Mouse (Mus musculus) intestine, embryonic 15.5 days (tissue): Measurements from ENCODE around the gene Atp6v0a4. TPM values are rescaled to one million over a fixed set of nuclear protein-coding genes. Genes with fewer than 3 reads are reported as not detected.

ENCODE experiments used
- ATAC-seq: fragments of 200-750 bp; cut with Nextera tagmentation; 2 replicates; pipeline ENCODE4 v1.8.0; 2017; ENCODE audit warnings: moderate TSS enrichment, moderate library complexity
- H3K27ac ChIP-seq: fragments of 300-500 bp; sonication (generic); 2 replicates; pipeline ENCODE4 v1.5.1; 2015; ENCODE audit warnings: mild to moderate bottlenecking, inconsistent platforms
- H3K27me3 ChIP-seq: fragments of 300-500 bp; sonication (generic); replicated peaks from 2 replicates; pipeline ENCODE4 v1.6.1; 2015; ENCODE audit warnings: inconsistent platforms
- H3K36me3 ChIP-seq: fragments of 300-500 bp; sonication (generic); 2 replicates; pipeline ENCODE4 v1.6.1; 2015; ENCODE audit warnings: inconsistent platforms
- H3K4me1 ChIP-seq: fragments of 300-500 bp; sonication (generic); replicated peaks from 2 replicates; pipeline ENCODE4 v1.6.1; 2015; ENCODE audit warnings: inconsistent platforms
- H3K4me2 ChIP-seq: fragments of 300-500 bp; sonication (generic); replicated peaks from 2 replicates; pipeline ENCODE4 v1.6.1; 2015; ENCODE audit warnings: mild to moderate bottlenecking, inconsistent platforms
- H3K4me3 ChIP-seq: fragments of 300-500 bp; sonication (generic); replicated peaks from 2 replicates; pipeline ENCODE4 v1.5.1; 2015; ENCODE audit warnings: inconsistent platforms
- H3K9ac ChIP-seq: fragments of 300-500 bp; sonication (generic); 2 replicates; pipeline ENCODE4 v1.6.1; 2015; ENCODE audit warnings: inconsistent platforms
- H3K9me3 ChIP-seq: fragments of 300-500 bp; sonication (generic); 2 replicates; pipeline ENCODE4 v1.6.1; 2016; ENCODE audit warnings: inconsistent platforms
- WGBS: fragments of 180-500 bp; shearing (Covaris S2); methylation state at CpG from one replicate; pipeline ENCODE4 v1.1.7; 2015; 5-methylcytosine and 5-hydroxymethylcytosine counted together
- polyA plus RNA-seq: library from polyadenylated mRNA; unstranded; fragments of >200 nt; fragmentation: Nextera tagmentation; extraction: Ambion mirVana; gene quantifications from 2 replicates; pipeline ENCODE4 v1.2.1, GENCODE M21; 2015

The Atp6v0a4 gene
- polyA plus RNA-seq = 3.9 and 4.0 TPM in 2 replicates

DNA sequence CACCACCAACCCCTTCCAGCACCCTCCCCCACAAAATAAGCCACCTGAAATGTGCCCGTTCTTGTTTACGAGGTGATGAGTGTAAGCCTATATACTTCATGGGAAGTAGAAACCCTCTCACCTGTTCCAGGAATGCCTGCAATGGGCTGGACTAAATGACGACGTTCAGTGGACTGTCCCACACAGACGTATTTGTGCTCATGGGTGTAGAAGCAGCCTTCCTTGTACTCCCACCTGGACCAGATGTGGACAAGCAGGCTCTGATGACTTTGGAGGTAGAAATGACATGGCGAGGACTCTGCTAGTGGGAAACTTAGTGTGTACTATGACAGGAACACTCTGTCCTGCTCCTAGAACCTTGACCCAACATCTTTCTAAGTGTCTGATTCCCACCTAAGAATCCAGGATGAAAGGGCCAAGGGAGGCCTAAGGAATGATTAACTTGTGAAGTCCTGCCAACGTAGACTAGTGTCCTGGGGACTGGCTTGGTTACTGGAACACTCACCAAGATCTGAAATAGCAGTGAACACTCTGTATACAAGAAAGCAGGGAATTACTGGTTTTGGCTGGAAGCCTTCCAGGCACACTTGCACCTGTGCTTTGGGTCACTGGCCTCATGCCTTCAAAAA, at the start of gene Atp6v0a4:
Gene Atp6v0a4 (minus strand): TSS at position 380 of the 629 bp plus-strand sequence.
- no peak within 1 kb of the TSS for H3K4me3 ChIP-seq
- no peak within 1 kb of the TSS for H3K9ac ChIP-seq
- H3K27ac ChIP-seq = no peak within 1 kb of the TSS
- ATAC-seq = no peak
- H3K4me2 ChIP-seq = no peak within 1 kb of the TSS
- no peaks in the 10 kb centered on the region for H3K4me1 ChIP-seq
- H3K36me3 ChIP-seq = no peaks in the 10 kb centered on the region
- H3K9me3 ChIP-seq = no peaks in the 10 kb centered on the region
- 81% methylated on average over 7 of the region's 7 CpGs for WGBS
- no peaks in the 10 kb centered on the region for H3K27me3 ChIP-seq

DNA sequence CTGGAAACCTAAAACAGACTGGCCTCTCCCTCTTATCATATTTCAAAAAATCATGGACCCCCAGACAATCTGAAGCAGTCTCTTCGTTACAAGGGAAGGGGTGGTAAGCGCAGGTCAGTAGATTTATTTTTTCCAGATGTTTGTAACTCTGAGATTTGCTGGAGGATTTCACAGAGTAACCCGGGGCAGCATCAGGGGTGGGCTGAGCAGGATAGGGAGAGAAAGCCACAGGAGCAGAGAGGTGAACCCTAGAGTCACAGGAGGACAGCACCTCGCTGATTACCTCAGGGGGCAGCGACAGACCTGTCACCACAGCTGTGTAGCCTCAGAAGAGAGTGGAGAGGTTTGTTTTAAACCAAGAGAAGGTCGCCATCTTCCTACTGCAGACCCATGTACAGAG, 41.0 kb upstream of the Atp6v0a4 start:
- Histone ChIP-seq H3K4me3 (no peak overlapping the region), H3K4me2 (no peak overlapping the region), H3K9ac (no peak overlapping the region), H3K27ac (no peak overlapping the region), H3K4me1 (peaks cover 2% of the 10 kb centered on the region; the same call in 1 of the 2 replicates), H3K36me3 (0 out of 2 replicates have a peak, but pooled peaks cover 5% of the 10 kb centered on the region), H3K9me3 (no peaks in the 10 kb centered on the region), H3K27me3 (no peaks in the 10 kb centered on the region)
- ATAC-seq = no peak
- 61% methylated on average over 6 of the region's 6 CpGs for WGBS

DNA sequence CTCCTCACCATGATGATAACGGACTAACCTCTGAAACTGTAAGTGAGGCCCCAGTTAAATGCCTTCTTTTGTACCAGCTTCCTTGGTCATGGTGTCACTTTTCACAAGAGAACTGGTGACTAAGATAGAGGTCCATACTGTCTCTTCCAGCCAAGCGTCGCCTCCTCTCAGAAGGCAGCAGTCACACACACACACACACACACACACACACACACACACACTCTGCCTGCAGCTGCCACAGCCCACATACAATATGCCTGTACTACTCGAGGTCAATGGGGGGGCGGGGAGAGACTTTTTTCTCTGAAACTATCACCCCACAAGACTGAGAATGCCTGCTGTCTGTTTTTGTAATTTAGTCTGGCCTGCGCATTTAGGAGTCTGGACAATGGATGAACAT, 40.3 kb upstream of the Atp6v0a4 start:
- Histone ChIP-seq H3K27me3 (no peaks in the 10 kb centered on the region), H3K9me3 (no peaks in the 10 kb centered on the region), H3K4me3 (no peak overlapping the region), H3K4me2 (no peak overlapping the region), H3K36me3 (0 out of 2 replicates have a peak, but pooled peaks cover 5% of the 10 kb centered on the region), H3K27ac (no peak overlapping the region), H3K9ac (no peak overlapping the region), H3K4me1 (peaks cover 3% of the 10 kb centered on the region; the same call in 1 of the 2 replicates)
- ATAC-seq = no peak
- WGBS = 87% methylated on average over 6 of the region's 6 CpGs

DNA sequence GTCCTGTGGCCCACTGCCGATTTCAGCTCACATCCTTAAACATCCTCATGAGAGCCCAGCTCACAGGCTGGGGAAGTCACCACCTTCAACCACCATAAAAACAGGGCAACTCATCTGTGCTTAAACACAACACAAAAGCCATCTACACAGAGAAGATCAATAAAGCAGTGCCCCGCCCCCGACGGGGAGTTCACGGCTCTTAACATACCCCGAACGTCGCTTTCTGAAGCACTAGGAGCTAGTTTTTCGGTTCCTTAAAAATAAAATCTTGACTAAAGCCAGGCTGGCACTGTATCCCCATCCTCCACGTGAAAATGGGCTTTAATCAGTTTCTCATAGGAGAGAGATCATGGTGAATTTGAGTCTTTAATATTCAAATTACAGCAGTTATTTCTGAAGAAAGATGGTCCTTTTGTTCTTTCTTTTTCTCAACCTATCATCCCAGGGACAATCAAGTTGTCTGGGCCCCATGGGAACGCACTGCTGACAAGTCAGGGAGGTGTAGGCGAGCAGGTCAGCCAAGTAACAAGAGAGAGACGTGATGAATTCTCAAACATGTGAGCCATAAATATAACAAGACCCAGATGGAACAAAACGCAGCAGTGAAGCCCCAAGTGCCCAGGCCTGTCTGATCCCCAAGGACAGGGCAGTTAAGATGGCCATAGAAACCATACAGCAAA, 38.6 kb upstream of the Atp6v0a4 start:
- 62% methylated on average over 14 of the region's 14 CpGs for WGBS
- H3K4me1 ChIP-seq = peaks cover 3% of the 10 kb centered on the region; the same call in 1 of the 2 replicates
- ATAC-seq = no peak
- H3K27me3 ChIP-seq = no peaks in the 10 kb centered on the region
- H3K27ac ChIP-seq = no peak overlapping the region
- no peak overlapping the region for H3K4me2 ChIP-seq
- no peaks in the 10 kb centered on the region for H3K9me3 ChIP-seq
- H3K4me3 ChIP-seq = no peak overlapping the region
- H3K9ac ChIP-seq = no peak overlapping the region
- no peaks in the 10 kb centered on the region for H3K36me3 ChIP-seq

DNA sequence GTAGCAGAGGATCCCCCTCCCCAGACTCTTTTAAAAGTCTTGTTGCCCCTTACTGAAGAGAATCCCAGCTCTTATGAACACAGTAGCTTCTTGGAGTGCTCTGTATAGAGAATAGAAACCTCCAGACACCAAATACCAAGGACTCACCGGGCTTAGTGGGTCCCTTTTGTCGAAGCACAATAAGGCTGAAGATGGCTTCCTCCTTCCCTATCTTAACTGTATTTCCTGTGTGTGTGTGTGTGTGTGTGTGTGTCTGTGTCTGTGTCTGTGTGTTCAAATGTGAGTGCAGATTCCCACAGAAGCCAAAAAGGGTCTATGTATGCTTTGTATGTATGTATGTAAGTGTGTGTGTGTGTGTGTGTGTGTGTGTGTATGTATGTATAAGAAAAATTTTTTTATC, 36.2 kb upstream of the Atp6v0a4 start:
- Histone ChIP-seq H3K36me3 (no peaks in the 10 kb centered on the region), H3K9me3 (no peaks in the 10 kb centered on the region), H3K4me3 (no peak overlapping the region), H3K4me1 (peaks cover 3% of the 10 kb centered on the region; the same call in 1 of the 2 replicates), H3K27ac (0 out of 2 replicates have a peak overlapping the region, but pooled peaks have one; percentile 32), H3K9ac (no peak overlapping the region), H3K4me2 (no peak overlapping the region), H3K27me3 (no peaks in the 10 kb centered on the region)
- ATAC-seq = 0 out of 2 replicates have a peak, but pooled peaks have one; percentile 19
- 64% methylated on average over 2 of the region's 2 CpGs for WGBS

DNA sequence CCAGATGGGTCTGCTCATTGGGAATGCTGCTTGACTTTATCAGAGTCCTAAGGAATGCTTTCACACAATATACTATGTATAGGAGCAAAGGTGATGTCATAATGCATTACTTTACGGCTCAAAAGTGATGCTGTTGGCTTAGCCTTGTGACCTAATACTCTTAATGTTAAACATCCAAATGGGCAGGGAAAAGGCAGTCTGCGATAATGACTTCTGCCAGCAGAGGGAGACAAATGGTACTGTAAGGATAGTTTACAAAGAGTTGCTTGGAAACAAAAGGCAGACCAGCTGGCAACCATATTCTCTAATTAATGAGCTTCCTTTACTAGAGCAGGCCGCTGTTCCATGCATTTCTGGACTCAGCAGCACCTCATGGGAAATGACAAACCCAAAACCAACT, 35.7 kb upstream of the Atp6v0a4 start:
- WGBS = 9% methylated on average over 3 of the region's 3 CpGs
- Histone ChIP-seq H3K9ac (no peak overlapping the region), H3K4me1 (peaks cover 3% of the 10 kb centered on the region; the same call in 1 of the 2 replicates), H3K4me2 (no peak overlapping the region), H3K9me3 (no peaks in the 10 kb centered on the region), H3K27me3 (no peaks in the 10 kb centered on the region), H3K4me3 (no peak overlapping the region), H3K27ac (0 out of 2 replicates have a peak overlapping the region, but pooled peaks have one; percentile 32), H3K36me3 (no peaks in the 10 kb centered on the region)
- ATAC-seq = peak; percentile 68

DNA sequence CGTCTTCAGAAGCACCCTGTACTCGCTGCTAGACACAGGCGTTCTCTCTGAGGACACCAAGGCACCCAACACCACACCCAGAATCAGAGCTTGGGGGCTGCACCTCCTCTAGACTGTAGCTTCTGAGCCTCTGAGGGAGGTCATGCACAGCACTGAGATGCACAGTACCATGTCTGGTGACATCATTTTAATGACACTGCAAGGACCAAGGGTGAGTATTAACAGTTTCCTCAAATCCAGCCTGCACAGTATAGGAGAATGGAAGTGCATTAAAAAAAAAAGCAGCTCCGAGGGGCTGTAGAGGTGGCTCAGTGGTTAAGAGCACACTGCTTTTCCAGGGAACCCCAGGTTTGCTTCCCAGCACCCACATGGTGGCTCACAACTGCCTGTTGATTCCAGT, 35.2 kb upstream of the Atp6v0a4 start:
- no peak overlapping the region for H3K4me2 ChIP-seq
- no peaks in the 10 kb centered on the region for H3K9me3 ChIP-seq
- no peak overlapping the region for H3K4me3 ChIP-seq
- no peak overlapping the region for H3K9ac ChIP-seq
- H3K27ac ChIP-seq = no peak overlapping the region
- H3K4me1 ChIP-seq = peaks cover 3% of the 10 kb centered on the region; the same call in 1 of the 2 replicates
- WGBS = 94% methylated on average over 4 of the region's 4 CpGs
- 0 out of 2 replicates have a peak, but pooled peaks have one; percentile 24 for ATAC-seq
- H3K27me3 ChIP-seq = no peaks in the 10 kb centered on the region
- no peaks in the 10 kb centered on the region for H3K36me3 ChIP-seq

DNA sequence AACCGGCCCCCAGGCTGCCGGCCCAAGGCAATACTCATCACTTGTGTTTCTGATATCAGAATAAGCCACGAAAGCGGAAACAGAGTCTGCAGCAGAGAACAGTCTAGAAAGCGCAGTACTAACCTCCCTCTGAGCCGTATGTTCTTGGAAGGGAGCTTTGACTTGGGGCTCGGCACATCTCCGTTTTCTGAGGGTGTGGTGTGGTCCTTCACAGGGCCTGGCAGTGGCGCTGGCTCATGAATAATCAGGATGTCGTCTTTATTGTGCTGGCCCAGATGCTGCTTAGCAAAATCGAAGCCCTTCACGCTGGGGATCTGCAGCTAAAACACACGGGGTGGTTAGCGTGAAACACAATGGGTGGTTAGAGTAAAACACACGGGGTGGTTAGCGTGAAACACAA, 33.5 kb upstream of the Atp6v0a4 start:
- Histone ChIP-seq H3K27ac (no peak overlapping the region), H3K27me3 (no peaks in the 10 kb centered on the region), H3K4me3 (no peak overlapping the region), H3K9me3 (no peaks in the 10 kb centered on the region), H3K36me3 (no peaks in the 10 kb centered on the region), H3K4me1 (peaks cover 3% of the 10 kb centered on the region; the same call in 1 of the 2 replicates), H3K4me2 (no peak overlapping the region), H3K9ac (no peak overlapping the region)
- no peak for ATAC-seq
- WGBS = 85% methylated on average over 16 of the region's 16 CpGs

DNA sequence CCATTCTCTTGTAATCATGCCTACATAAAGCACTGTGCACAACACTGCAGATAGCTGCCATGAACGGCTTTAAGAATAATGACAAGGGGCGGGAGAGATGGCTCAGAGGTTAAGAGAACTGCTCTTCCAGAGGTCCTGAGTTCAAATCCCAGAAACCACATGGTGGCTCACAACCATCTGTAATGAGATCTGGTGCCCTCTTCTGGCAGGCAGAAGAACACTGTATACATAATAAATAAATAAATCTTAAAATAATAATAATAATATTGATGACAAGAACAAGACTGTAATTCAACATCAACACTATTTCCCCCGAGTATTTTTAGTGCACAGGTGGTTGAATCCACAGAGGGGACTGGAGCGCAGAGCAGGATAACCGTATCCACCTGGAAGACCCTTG, 31.8 kb upstream of the Atp6v0a4 start:
- H3K9ac ChIP-seq = no peak overlapping the region
- no peak overlapping the region for H3K4me3 ChIP-seq
- WGBS = 90% methylated on average over 5 of the region's 5 CpGs
- no peaks in the 10 kb centered on the region for H3K9me3 ChIP-seq
- ATAC-seq = no peak
- H3K27ac ChIP-seq = no peak overlapping the region
- no peaks in the 10 kb centered on the region for H3K36me3 ChIP-seq
- no peak overlapping the region for H3K4me2 ChIP-seq
- no peaks in the 10 kb centered on the region for H3K27me3 ChIP-seq
- peaks cover 3% of the 10 kb centered on the region; the same call in 1 of the 2 replicates for H3K4me1 ChIP-seq

DNA sequence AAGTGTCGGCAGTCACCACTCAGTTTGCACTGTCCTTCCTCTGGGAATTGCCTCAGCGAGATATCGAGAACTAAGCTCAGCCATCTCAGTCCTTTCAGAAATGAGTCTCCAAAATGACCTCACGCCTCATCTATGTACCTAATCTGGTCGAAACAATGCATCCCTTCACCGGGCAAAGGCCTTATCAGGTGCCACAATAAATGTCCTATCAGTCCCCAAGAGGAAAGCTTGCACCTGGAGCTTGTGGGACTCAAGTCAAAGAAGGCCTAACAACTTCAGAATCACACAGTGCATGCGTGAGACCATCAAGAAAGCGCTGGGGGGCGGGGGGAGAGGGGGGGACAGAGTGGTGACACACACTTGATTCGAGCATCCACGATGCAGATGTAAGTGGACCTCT, 27.9 kb upstream of the Atp6v0a4 start:
- no peak overlapping the region for H3K4me3 ChIP-seq
- 67% methylated on average over 11 of the region's 11 CpGs for WGBS
- no peaks in the 10 kb centered on the region for H3K4me1 ChIP-seq
- peak; percentile 53; the same call in 1 of the 2 replicates for ATAC-seq
- H3K4me2 ChIP-seq = no peak overlapping the region
- no peak overlapping the region for H3K9ac ChIP-seq
- H3K36me3 ChIP-seq = no peaks in the 10 kb centered on the region
- no peaks in the 10 kb centered on the region for H3K9me3 ChIP-seq
- H3K27me3 ChIP-seq = no peaks in the 10 kb centered on the region
- H3K27ac ChIP-seq = no peak overlapping the region

DNA sequence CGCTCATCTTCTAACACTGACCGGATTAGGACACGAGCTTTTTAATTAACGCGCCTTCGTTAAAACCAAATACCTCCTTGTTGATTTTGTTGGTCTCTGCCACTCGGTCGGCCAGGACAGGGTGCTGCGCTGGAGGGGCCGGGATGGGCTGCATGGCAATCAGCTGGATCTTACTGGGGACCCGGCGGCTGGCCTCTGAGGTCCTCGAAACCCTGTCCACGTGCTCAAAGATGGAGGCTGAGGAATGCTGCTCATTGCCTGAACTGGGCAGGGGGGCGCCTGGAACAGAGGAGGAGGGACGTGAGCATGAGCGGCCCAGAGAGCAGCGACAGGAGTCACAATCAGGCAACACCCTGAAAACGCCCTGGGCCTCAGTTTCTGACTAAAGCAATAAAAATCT, 25.1 kb upstream of the Atp6v0a4 start:
- Histone ChIP-seq H3K4me2 (no peak overlapping the region), H3K9me3 (no peaks in the 10 kb centered on the region), H3K36me3 (no peaks in the 10 kb centered on the region), H3K27me3 (no peaks in the 10 kb centered on the region), H3K4me1 (no peaks in the 10 kb centered on the region; the same call in 1 of the 2 replicates), H3K4me3 (no peak overlapping the region), H3K9ac (no peak overlapping the region), H3K27ac (no peak overlapping the region)
- no peak for ATAC-seq
- 92% methylated on average over 19 of the region's 19 CpGs for WGBS

DNA sequence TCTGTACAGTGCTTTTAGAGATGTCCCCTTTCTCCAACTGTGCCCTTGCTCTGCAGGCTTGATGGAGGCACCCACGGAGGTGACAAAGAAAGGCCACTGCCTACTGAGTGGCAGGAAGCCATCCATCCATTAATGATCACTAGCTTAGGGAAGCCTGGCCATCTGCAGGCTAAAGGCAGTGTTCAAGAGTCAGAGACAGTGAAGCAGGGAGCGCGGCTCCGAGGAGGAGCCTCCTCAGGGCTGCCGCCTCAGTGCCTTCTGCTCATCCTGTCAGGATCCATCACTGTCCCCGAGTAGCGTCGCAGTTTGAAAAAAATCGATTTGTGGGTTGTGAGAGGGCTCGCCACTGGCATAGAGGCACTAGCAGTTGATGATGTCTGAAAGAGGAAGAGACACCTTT, 24.2 kb upstream of the Atp6v0a4 start:
- H3K4me3 ChIP-seq = no peak overlapping the region
- H3K9ac ChIP-seq = no peak overlapping the region
- no peak overlapping the region for H3K27ac ChIP-seq
- 92% methylated on average over 10 of the region's 10 CpGs for WGBS
- H3K36me3 ChIP-seq = no peaks in the 10 kb centered on the region
- no peaks in the 10 kb centered on the region for H3K27me3 ChIP-seq
- no peak overlapping the region for H3K4me2 ChIP-seq
- peaks cover 3% of the 10 kb centered on the region for H3K4me1 ChIP-seq
- ATAC-seq = no peak
- no peaks in the 10 kb centered on the region for H3K9me3 ChIP-seq
